Mouse (Mus musculus) heart, adult 2 months (tissue): ENCODE results near the gene Ccdc126.

ENCODE experiments used
- CTCF ChIP-seq: fragments of 200-600 bp; IDR thresholded peaks from 2 replicates; pipeline ENCODE4 v1.8.1; 2022; ENCODE audit warnings: antibody characterized with exemption, mild to moderate bottlenecking, moderate library complexity
- EP300 ChIP-seq: fragments of 200-500 bp; IDR thresholded peaks from 2 replicates; pipeline ENCODE4 v1.6.1; 2011; ENCODE audit warnings: low read depth, low read length, control low read depth; ENCODE audit not compliant: insufficient read depth
- POLR2A ChIP-seq: fragments of 200-500 bp; IDR thresholded peaks from 2 replicates; pipeline ENCODE4 v1.6.1; 2011; ENCODE audit warnings: mild to moderate bottlenecking, low read depth, low read length, control low read depth; ENCODE audit not compliant: insufficient read depth

GRCm38 (mm10) chr6:49331369-49332059 is 12.4 kb downstream of the Ccdc126 start:
- no peak for TF ChIP-seq CTCF
- no peak for TF ChIP-seq EP300
- no peak for TF ChIP-seq POLR2A
